Mouse (Mus musculus) ES-Bruce4 (cell line): ENCODE data around the gene Slit1.

Experiments
- CTCF ChIP-seq: IDR thresholded peaks from one replicate; pipeline ENCODE4 v1.8.1; 2011; ENCODE audit warnings: low read depth, low read length
- EP300 ChIP-seq: IDR thresholded peaks from 2 replicates; pipeline ENCODE4 v1.6.1; 2011; ENCODE audit warnings: low read depth, low read length; ENCODE audit not compliant: insufficient read depth
- POLR2A ChIP-seq: IDR thresholded peaks from one replicate; pipeline ENCODE4 v1.8.1; 2011; ENCODE audit warnings: low read length; ENCODE audit not compliant: insufficient read depth

- TF ChIP-seq POLR2A (no peak), CTCF (no peak), EP300 (no peak)
Measured at GRCm38 (mm10) chr19:41789110-41789961, 45.9 kb upstream of the Slit1 start.
